Mouse (Mus musculus) embryonic facial prominence, embryonic 12.5 days (tissue): ENCODE measurements around the gene Adcy5. TPM values are rescaled to one million over a fixed set of nuclear protein-coding genes. Genes with fewer than 3 reads are reported as not detected.
A peak's percentile ranks its signal among the peaks of the same experiment; 100 is the strongest.

Experiments used
- ATAC-seq: fragments of 200-750 bp; cut with Nextera tagmentation; 2 replicates; pipeline ENCODE4 v1.8.0; 2017; ENCODE audit not compliant: insufficient number of reproducible peaks, insufficient read depth, low FRiP score, low TSS enrichment
- H3K27ac ChIP-seq: fragments of 300-500 bp; sonication (generic); 2 replicates; pipeline ENCODE4 v1.5.1; 2016; ENCODE audit warnings: mild to moderate bottlenecking
- H3K27me3 ChIP-seq: fragments of 300-500 bp; sonication (generic); 2 replicates; pipeline ENCODE4 v1.6.1; 2016; ENCODE audit warnings: mild to moderate bottlenecking, moderate library complexity
- H3K36me3 ChIP-seq: fragments of 300-500 bp; sonication (generic); 2 replicates; pipeline ENCODE4 v1.6.1; 2016; ENCODE audit warnings: mild to moderate bottlenecking
- H3K4me1 ChIP-seq: fragments of 300-500 bp; sonication (generic); 2 replicates; pipeline ENCODE4 v1.6.1; 2016
- H3K4me2 ChIP-seq: fragments of 300-500 bp; sonication (generic); replicated peaks from 2 replicates; pipeline ENCODE4 v1.6.1; 2016; ENCODE audit warnings: mild to moderate bottlenecking, moderate library complexity
- H3K4me3 ChIP-seq: fragments of 300-500 bp; sonication (generic); 2 replicates; pipeline ENCODE4 v1.5.1; 2016; ENCODE audit warnings: mild to moderate bottlenecking
- H3K9ac ChIP-seq: fragments of 300-500 bp; sonication (generic); 2 replicates; pipeline ENCODE4 v1.6.1; 2016; ENCODE audit warnings: mild to moderate bottlenecking, moderate library complexity
- H3K9me3 ChIP-seq: fragments of 300-500 bp; sonication (generic); 2 replicates; pipeline ENCODE4 v1.6.1; 2016; ENCODE audit warnings: mild to moderate bottlenecking, moderate library complexity
- WGBS: fragments of 180-500 bp; shearing (Covaris S2); methylation state at CpG from one replicate; pipeline ENCODE4 v1.1.7; 2016; 5-methylcytosine and 5-hydroxymethylcytosine counted together
- polyA plus RNA-seq: library from polyadenylated mRNA; unstranded; fragments of >200 nt; fragmentation: Nextera tagmentation; extraction: Ambion mirVana; gene quantifications from 2 replicates; pipeline ENCODE4 v1.2.1, GENCODE M21; 2016

The Adcy5 gene
- polyA plus RNA-seq, 1 experiment from 2014 or later = 2.1 TPM

GRCm38 (mm10) chr16:35159532-35159931 lies 4.9 kb downstream of the Adcy5 start:
- Histone ChIP-seq H3K27me3 (peaks cover 28% of the 10 kb centered on the region), H3K4me2 (no peak overlapping the region), H3K9me3 (no peaks in the 10 kb centered on the region), H3K9ac (no peak overlapping the region), H3K27ac (no peak overlapping the region), H3K36me3 (no peaks in the 10 kb centered on the region), H3K4me3 (no peak overlapping the region), H3K4me1 (peaks cover 33% of the 10 kb centered on the region)
- ATAC-seq = no peak
- 60% methylated on average over 8 of the region's 8 CpGs for WGBS

DNA sequence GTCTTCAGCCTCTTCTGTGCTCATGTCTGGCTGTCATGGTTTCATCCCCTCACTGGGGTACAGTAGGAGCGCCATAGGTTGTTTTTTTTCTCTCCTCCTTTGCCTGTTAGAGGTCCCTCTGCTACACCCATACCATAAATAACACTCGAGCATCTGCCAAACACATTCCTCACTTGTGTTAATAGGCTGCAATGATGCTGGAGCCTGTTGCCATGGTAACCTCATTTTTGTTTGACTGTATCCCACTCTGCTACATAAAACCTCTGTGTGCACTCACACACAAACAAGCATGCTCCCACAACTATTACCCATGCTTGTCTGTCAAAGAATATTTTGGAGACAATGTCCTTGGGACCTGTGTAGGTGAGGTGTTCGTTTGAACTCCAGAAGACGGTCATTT lies 5.3 kb downstream of the Adcy5 start:
- ATAC-seq = no peak
- Histone ChIP-seq H3K27me3 (peaks cover 27% of the 10 kb centered on the region), H3K4me1 (peaks cover 38% of the 10 kb centered on the region), H3K4me3 (no peak overlapping the region), H3K4me2 (no peak overlapping the region), H3K9ac (no peak overlapping the region), H3K27ac (no peak overlapping the region), H3K9me3 (no peaks in the 10 kb centered on the region), H3K36me3 (no peaks in the 10 kb centered on the region)
- WGBS = 78% methylated on average over 4 of the region's 4 CpGs

DNA sequence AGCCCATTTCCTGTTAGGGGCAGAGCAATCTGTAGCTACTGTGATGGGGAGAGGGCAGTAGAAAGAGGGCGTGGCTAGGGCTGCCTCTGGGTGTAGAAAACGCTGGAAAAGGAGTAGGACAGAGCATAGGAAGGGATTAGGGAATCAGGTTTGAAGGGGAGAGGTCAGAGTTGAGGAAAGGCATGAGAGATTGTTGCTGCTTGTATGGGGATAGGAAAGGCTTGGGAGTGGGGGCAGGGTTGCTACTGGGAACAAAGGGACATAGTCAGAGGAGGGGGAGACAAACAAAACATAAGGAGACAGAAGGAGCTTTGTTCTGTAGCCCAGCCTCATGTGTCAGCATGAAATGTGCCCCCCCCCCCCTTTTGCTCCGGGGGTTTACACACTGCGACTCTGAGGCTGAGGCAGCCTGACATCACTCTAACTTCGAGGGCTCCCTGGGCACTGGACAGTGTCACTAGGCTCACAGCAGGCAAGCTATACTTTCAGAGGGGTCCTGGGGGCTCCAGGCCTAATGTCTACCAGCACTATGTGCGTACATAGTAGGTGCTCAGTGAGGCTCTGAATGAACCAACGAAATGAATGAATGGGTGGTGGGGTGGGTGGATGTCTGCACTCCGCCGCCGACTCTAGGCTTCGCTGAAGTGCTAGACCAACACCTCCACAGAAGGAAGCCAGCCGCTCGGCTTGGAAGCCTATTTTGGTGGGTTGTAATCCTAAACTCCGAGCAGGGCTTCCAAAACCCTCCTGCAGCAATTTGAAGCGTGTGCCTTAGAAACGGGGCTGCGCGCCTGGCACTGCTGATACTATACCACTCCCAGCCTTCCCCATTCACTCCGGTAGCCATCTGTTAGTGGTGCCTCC lies 9.9 kb downstream of the Adcy5 start:
- Histone ChIP-seq H3K4me1 (peaks cover 22% of the 10 kb centered on the region), H3K27ac (peak overlapping the region; percentile 32; the same call in 1 of the 2 replicates), H3K4me3 (no peak overlapping the region), H3K36me3 (no peaks in the 10 kb centered on the region), H3K9ac (no peak overlapping the region), H3K4me2 (peak overlapping the region; percentile 14; the same call in 1 of the 2 replicates), H3K27me3 (0 out of 2 replicates have a peak, but pooled peaks cover 2% of the 10 kb centered on the region), H3K9me3 (no peaks in the 10 kb centered on the region)
- 25% methylated on average over 19 of the region's 19 CpGs for WGBS
- ATAC-seq = peak; percentile 78; the same call in 1 of the 2 replicates

DNA sequence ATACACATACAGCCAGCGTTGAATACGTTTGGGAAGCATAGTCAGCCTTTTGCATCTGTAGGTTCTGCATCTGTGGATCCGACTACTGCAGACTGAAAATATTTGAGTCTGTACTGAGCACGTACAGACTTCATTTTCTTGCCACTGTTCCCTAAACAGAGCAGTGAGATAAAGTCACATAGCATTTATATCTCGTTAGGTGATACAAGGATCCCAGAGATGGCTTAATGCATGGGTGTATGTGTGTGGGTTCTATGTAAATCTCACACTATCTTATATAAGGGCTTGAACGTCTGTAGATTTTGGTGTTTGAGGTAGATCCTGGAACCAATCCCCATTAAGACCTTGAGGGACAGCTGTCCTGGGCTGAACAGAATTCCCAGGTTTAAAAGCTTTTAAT lies 10.7 kb downstream of the Adcy5 start:
- 0 out of 2 replicates have a peak, but pooled peaks cover 2% of the 10 kb centered on the region for H3K27me3 ChIP-seq
- no peak overlapping the region for H3K9ac ChIP-seq
- no peak overlapping the region for H3K4me2 ChIP-seq
- no peak overlapping the region for H3K27ac ChIP-seq
- H3K4me1 ChIP-seq = peaks cover 16% of the 10 kb centered on the region
- no peaks in the 10 kb centered on the region for H3K9me3 ChIP-seq
- 72% methylated on average over 6 of the region's 6 CpGs for WGBS
- no peak overlapping the region for H3K4me3 ChIP-seq
- no peak for ATAC-seq
- H3K36me3 ChIP-seq = no peaks in the 10 kb centered on the region

DNA sequence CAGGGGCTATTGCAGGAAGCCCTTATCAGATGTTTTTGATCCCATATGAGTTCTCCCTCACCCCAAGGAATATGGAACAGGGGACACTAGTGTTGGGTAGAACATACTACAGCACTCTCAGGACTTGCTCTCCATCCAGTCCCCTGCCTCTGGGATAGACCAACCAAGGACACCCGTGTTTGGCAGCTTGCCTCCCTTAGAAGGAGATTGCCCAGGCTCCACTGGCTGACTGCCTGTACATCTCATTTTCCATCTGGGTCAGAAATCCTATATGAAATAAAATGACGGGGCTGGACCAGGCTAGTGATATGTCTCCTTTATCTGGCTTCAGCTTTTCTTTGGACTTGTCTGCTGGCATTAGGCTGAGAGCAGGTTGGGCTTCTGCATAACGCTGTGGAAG lies 11.1 kb downstream of the Adcy5 start:
- H3K27ac ChIP-seq = no peak overlapping the region
- H3K4me2 ChIP-seq = no peak overlapping the region
- peaks cover 16% of the 10 kb centered on the region for H3K4me1 ChIP-seq
- no peak overlapping the region for H3K9ac ChIP-seq
- 84% methylated on average over 3 of the region's 3 CpGs for WGBS
- 0 out of 2 replicates have a peak, but pooled peaks cover 2% of the 10 kb centered on the region for H3K27me3 ChIP-seq
- no peaks in the 10 kb centered on the region for H3K36me3 ChIP-seq
- H3K4me3 ChIP-seq = no peak overlapping the region
- no peak for ATAC-seq
- H3K9me3 ChIP-seq = no peaks in the 10 kb centered on the region

- no peak for ATAC-seq
- H3K27ac ChIP-seq = no peak overlapping the region
- H3K4me1 ChIP-seq = peaks cover 7% of the 10 kb centered on the region; the same call in 1 of the 2 replicates
- no peaks in the 10 kb centered on the region for H3K36me3 ChIP-seq
- H3K9ac ChIP-seq = no peak overlapping the region
- no peak overlapping the region for H3K4me2 ChIP-seq
- 76% methylated on average over 7 of the region's 7 CpGs for WGBS
- no peak overlapping the region for H3K4me3 ChIP-seq
- H3K9me3 ChIP-seq = no peaks in the 10 kb centered on the region
- 0 out of 2 replicates have a peak, but pooled peaks cover 2% of the 10 kb centered on the region for H3K27me3 ChIP-seq
Observed at GRCm38 (mm10) chr16:35169431-35169830, 14.8 kb downstream of the Adcy5 start.

DNA sequence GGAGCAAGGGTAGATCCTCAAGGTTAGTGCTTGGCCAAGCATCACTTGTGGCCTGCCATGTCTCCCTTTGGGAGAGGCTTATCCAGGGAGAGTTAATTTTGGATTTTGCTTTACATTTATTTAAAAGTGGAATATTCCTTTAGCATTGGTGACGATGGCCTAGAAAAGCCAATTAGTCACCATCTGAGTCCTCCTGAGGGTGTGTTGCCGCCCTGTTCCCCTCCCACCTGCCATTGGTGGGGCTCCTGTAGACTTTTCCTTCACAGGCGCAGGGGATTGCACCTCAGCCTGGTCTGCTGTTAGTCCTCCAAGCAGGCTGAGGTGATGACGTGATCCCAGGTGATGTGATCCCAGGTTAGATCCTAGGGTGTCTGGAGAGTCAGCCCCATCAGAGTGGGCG lies 17.5 kb downstream of the Adcy5 start:
- 0 out of 2 replicates have a peak, but pooled peaks cover 2% of the 10 kb centered on the region for H3K27me3 ChIP-seq
- no peak overlapping the region for H3K4me2 ChIP-seq
- no peak overlapping the region for H3K27ac ChIP-seq
- H3K4me1 ChIP-seq = no peaks in the 10 kb centered on the region
- ATAC-seq = no peak
- no peak overlapping the region for H3K9ac ChIP-seq
- no peaks in the 10 kb centered on the region for H3K9me3 ChIP-seq
- no peak overlapping the region for H3K4me3 ChIP-seq
- no peaks in the 10 kb centered on the region for H3K36me3 ChIP-seq
- 85% methylated on average over 5 of the region's 5 CpGs for WGBS

- no peaks in the 10 kb centered on the region for H3K9me3 ChIP-seq
- no peak for ATAC-seq
- WGBS = 77% methylated on average over 3 of the region's 3 CpGs
- H3K27ac ChIP-seq = no peak overlapping the region
- H3K9ac ChIP-seq = no peak overlapping the region
- no peaks in the 10 kb centered on the region for H3K27me3 ChIP-seq
- no peaks in the 10 kb centered on the region for H3K4me1 ChIP-seq
- H3K4me3 ChIP-seq = no peak overlapping the region
- H3K36me3 ChIP-seq = no peaks in the 10 kb centered on the region
- H3K4me2 ChIP-seq = no peak overlapping the region
Observed at GRCm38 (mm10) chr16:35178516-35178915, 23.8 kb downstream of the Adcy5 start.

DNA sequence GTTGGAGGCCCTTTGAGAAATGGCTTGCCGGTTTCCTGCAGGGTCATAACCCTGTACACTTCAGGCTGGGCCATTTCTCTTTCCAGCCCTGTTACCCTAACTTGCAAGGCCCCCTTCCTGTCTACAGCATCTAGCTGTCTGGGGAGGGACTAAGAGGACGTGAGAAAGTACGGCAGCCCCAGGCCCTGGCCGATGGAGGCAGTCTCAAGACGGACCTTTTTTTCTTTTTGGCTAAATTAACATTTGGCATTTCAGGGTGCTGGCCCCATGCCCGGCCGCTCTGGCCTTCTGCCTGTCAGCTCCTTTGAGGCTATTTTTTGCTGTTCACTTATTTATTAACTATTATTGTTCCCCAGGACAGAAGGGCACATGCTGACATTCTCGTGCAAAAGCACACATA lies 24.4 kb downstream of the Adcy5 start:
- H3K36me3 ChIP-seq = no peaks in the 10 kb centered on the region
- no peak overlapping the region for H3K27ac ChIP-seq
- H3K4me3 ChIP-seq = no peak overlapping the region
- H3K4me2 ChIP-seq = no peak overlapping the region
- H3K9ac ChIP-seq = no peak overlapping the region
- no peak for ATAC-seq
- H3K9me3 ChIP-seq = no peaks in the 10 kb centered on the region
- WGBS = 69% methylated on average over 8 of the region's 8 CpGs
- no peaks in the 10 kb centered on the region for H3K27me3 ChIP-seq
- H3K4me1 ChIP-seq = no peaks in the 10 kb centered on the region

DNA sequence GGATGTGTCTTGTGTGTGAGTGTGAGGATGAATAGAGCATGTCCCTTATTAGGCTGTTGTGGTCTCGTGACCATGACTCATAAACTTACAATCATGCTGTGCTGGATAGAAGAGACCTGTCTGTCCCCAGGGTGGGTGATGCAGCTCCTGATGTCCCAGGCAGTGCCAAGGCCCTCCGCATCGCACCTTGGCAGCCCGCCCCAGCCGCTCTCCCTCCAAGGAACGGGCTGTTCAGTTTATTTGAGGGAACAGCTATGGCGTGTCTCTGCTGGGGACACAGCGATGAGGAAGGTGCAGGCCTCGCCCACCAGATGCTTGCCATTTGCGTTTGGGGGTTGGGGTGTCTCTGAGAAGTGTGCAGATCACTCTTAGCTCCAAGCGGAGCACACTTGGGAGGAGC lies 28.5 kb downstream of the Adcy5 start:
- 75% methylated on average over 11 of the region's 11 CpGs for WGBS
- no peak for ATAC-seq

DNA sequence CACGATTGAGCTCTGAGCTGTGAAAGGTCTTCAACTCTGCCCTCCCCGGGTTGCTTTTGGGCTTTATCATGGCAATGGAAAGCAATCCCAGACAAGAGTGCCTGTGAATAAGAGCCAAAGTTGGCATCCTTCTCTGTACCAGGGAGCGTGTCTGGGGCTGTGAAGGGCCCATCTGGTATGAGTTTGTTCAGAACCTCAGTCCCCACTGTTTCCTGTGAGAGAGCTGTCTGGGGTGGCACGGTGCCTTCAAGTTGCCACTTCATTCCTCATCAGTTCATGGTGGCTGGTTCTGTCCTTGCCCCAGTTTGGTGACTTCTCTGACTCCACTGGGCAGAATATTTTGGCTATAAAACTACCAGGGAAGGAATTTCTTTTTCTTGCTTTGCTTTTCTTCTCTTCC lies 33.4 kb downstream of the Adcy5 start:
- Histone ChIP-seq H3K4me2 (no peak overlapping the region), H3K9me3 (0 out of 2 replicates have a peak, but pooled peaks cover 4% of the 10 kb centered on the region), H3K4me1 (peaks cover 5% of the 10 kb centered on the region), H3K36me3 (no peaks in the 10 kb centered on the region), H3K9ac (no peak overlapping the region), H3K27ac (no peak overlapping the region), H3K27me3 (no peaks in the 10 kb centered on the region), H3K4me3 (no peak overlapping the region)
- no peak for ATAC-seq
- 64% methylated on average over 4 of the region's 4 CpGs for WGBS

More for the DNA sequence above, 28.5 kb downstream of the Adcy5 start:
- no peaks in the 10 kb centered on the region for H3K36me3 ChIP-seq
- H3K4me2 ChIP-seq = no peak overlapping the region
- no peaks in the 10 kb centered on the region for H3K27me3 ChIP-seq
- no peak overlapping the region for H3K4me3 ChIP-seq
- no peak overlapping the region for H3K9ac ChIP-seq
- no peaks in the 10 kb centered on the region for H3K4me1 ChIP-seq
- 0 out of 2 replicates have a peak, but pooled peaks cover 4% of the 10 kb centered on the region for H3K9me3 ChIP-seq
- no peak overlapping the region for H3K27ac ChIP-seq
